ENCODE assay signal across 8 mouse cellular contexts in genomic region chr13:21918570-21919419, GRCm38 (mm10). TPM values are rescaled to one million over a fixed set of nuclear protein-coding genes. Genes with fewer than 3 reads are reported as not detected.
DNase-seq lines count a peak whose midpoint lies in the region; ATAC-seq and TF ChIP-seq lines count a peak whose summit lies in the region.

No protein-coding gene starts in this region.

- WGBS in forebrain, embryonic 15.5 days: 1% methylated on average over 38 of the region's 38 CpGs
- WGBS in hindbrain, embryonic 13.5 days: under 1% methylated on average over 38 of the region's 38 CpGs
- WGBS in limb, embryonic 15.5 days: 2% methylated on average over 38 of the region's 38 CpGs
- under 1% methylated on average over 38 of the region's 38 CpGs for WGBS in midbrain, embryonic 14.5 days
- WGBS in stomach, postnatal 0 days: 5% methylated on average over 38 of the region's 38 CpGs

- peak; percentile 20 to 34 for DNase-seq in cerebellum, postnatal 25 days
- no peak for DNase-seq in cerebellum, adult 11 months
- DNase-seq in adrenal gland, postnatal 25 days: peak; percentile 54
- DNase-seq in midbrain, embryonic 14.5 days: peak; percentile 66
- peak; percentile 61 for DNase-seq in stomach, postnatal 0 days (ENCODE audit: low spot score)

- peak overlapping the region; percentile 36 for H3K4me3 ChIP-seq in forebrain, embryonic 15.5 days
- H3K4me3 ChIP-seq in hindbrain, embryonic 13.5 days: peak overlapping the region; percentile 37
- H3K4me3 ChIP-seq in limb, embryonic 15.5 days: peak overlapping the region; percentile 46
- peak overlapping the region; percentile 27 for H3K4me3 ChIP-seq in midbrain, embryonic 14.5 days (replicated peaks; ENCODE audit: low read depth, low read length)
- peak overlapping the region; percentile 41 for H3K4me3 ChIP-seq in stomach, postnatal 0 days (ENCODE audit: low read depth, low read length)

- no peaks in the 10 kb centered on the region for H3K36me3 ChIP-seq in forebrain, embryonic 15.5 days
- H3K36me3 ChIP-seq in hindbrain, embryonic 13.5 days: no peaks in the 10 kb centered on the region
- no peaks in the 10 kb centered on the region for H3K36me3 ChIP-seq in limb, embryonic 15.5 days
- H3K36me3 ChIP-seq in midbrain, embryonic 14.5 days (ENCODE audit: control insufficient read depth, insufficient read depth, low read length): no peaks in the 10 kb centered on the region
- no peaks in the 10 kb centered on the region for H3K36me3 ChIP-seq in stomach, postnatal 0 days (ENCODE audit: control insufficient read depth, insufficient read depth, low read length)

- H3K4me2 ChIP-seq in forebrain, embryonic 15.5 days (replicated peaks): peak overlapping the region; percentile 54
- H3K4me2 ChIP-seq in hindbrain, embryonic 13.5 days: peak overlapping the region; percentile 56
- peak overlapping the region; percentile 68 for H3K4me2 ChIP-seq in limb, embryonic 15.5 days
- peak overlapping the region; percentile 48 for H3K4me2 ChIP-seq in midbrain, embryonic 14.5 days (ENCODE audit: low read length)
- H3K4me2 ChIP-seq in stomach, postnatal 0 days (replicated peaks; ENCODE audit: low read depth): peak overlapping the region; percentile 56

- H3K27me3 ChIP-seq in forebrain, embryonic 15.5 days: peaks cover 52% of the 10 kb centered on the region
- peaks cover 88% of the 10 kb centered on the region for H3K27me3 ChIP-seq in hindbrain, embryonic 13.5 days
- peaks cover 16% of the 10 kb centered on the region for H3K27me3 ChIP-seq in limb, embryonic 15.5 days
- peaks cover 58% of the 10 kb centered on the region for H3K27me3 ChIP-seq in midbrain, embryonic 14.5 days (ENCODE audit: control insufficient read depth, insufficient read depth, low read length)
- no peaks in the 10 kb centered on the region for H3K27me3 ChIP-seq in stomach, postnatal 0 days (ENCODE audit: control insufficient read depth, insufficient read depth, low read length)

- ATAC-seq in forebrain, embryonic 15.5 days (replicated peaks): no peak; the same call in 1 of the 2 replicates
- ATAC-seq in hindbrain, embryonic 13.5 days (ENCODE audit: low FRiP score): peak; percentile 61; the same call in 1 of the 2 replicates
- peak; percentile 84 for ATAC-seq in limb, embryonic 15.5 days (ENCODE audit: insufficient number of reproducible peaks, low FRiP score, low TSS enrichment, low read depth)
- 0 out of 2 replicates have a peak, but pooled peaks have one; percentile 46 for ATAC-seq in midbrain, embryonic 14.5 days (ENCODE audit: low FRiP score, low TSS enrichment)
- peak; percentile 66 for ATAC-seq in stomach, postnatal 0 days (ENCODE audit: low FRiP score, low TSS enrichment)

- TF ChIP-seq EP300 in stomach, postnatal 0 days (optimal IDR thresholded peaks at IDR 0.05): no peak

- no peak overlapping the region for H3K27ac ChIP-seq in forebrain, embryonic 15.5 days (replicated peaks)
- H3K27ac ChIP-seq in hindbrain, embryonic 13.5 days: no peak overlapping the region
- H3K27ac ChIP-seq in limb, embryonic 15.5 days: no peak overlapping the region
- no peak overlapping the region for H3K27ac ChIP-seq in midbrain, embryonic 14.5 days (replicated peaks; ENCODE audit: low read depth, low read length)
- H3K27ac ChIP-seq in stomach, postnatal 0 days (replicated peaks): no peak overlapping the region

- no peaks in the 10 kb centered on the region for H3K9me3 ChIP-seq in forebrain, embryonic 15.5 days
- H3K9me3 ChIP-seq in hindbrain, embryonic 13.5 days: no peaks in the 10 kb centered on the region
- H3K9me3 ChIP-seq in limb, embryonic 15.5 days: no peaks in the 10 kb centered on the region
- no peaks in the 10 kb centered on the region for H3K9me3 ChIP-seq in midbrain, embryonic 14.5 days (ENCODE audit: control insufficient read depth, low read length)
- H3K9me3 ChIP-seq in stomach, postnatal 0 days (ENCODE audit: control insufficient read depth, low read length): no peaks in the 10 kb centered on the region

- TF ChIP-seq CTCF in stomach, postnatal 0 days (IDR thresholded peaks at IDR 0.05; ENCODE audit: low read depth): no peak

- H3K4me1 ChIP-seq in forebrain, embryonic 15.5 days: peaks cover 11% of the 10 kb centered on the region; the same call in 1 of the 2 replicates
- peaks cover 11% of the 10 kb centered on the region for H3K4me1 ChIP-seq in hindbrain, embryonic 13.5 days (replicated peaks)
- H3K4me1 ChIP-seq in limb, embryonic 15.5 days: no peaks in the 10 kb centered on the region; the same call in 1 of the 2 replicates
- 0 out of 2 replicates have a peak, but pooled peaks cover 5% of the 10 kb centered on the region for H3K4me1 ChIP-seq in midbrain, embryonic 14.5 days (ENCODE audit: control insufficient read depth, insufficient read depth, low read length)
- 0 out of 2 replicates have a peak, but pooled peaks cover 2% of the 10 kb centered on the region for H3K4me1 ChIP-seq in stomach, postnatal 0 days (replicated peaks; ENCODE audit: control insufficient read depth, insufficient read depth)

- H3K9ac ChIP-seq in forebrain, embryonic 15.5 days (replicated peaks): 0 out of 2 replicates have a peak overlapping the region, but pooled peaks have one; percentile 6
- H3K9ac ChIP-seq in hindbrain, embryonic 13.5 days: peak overlapping the region; percentile 46; the same call in 1 of the 2 replicates
- 0 out of 2 replicates have a peak overlapping the region, but pooled peaks have one; percentile 20 for H3K9ac ChIP-seq in limb, embryonic 15.5 days
- no peak overlapping the region for H3K9ac ChIP-seq in midbrain, embryonic 14.5 days (replicated peaks; ENCODE audit: low read length)
- H3K9ac ChIP-seq in stomach, postnatal 0 days (ENCODE audit: low read length): peak overlapping the region; percentile 14

RNA-seq across cellular contexts. Expression of gene Zfp184, which starts 26.1 kb away (rescaled TPM):
- 2.0 and 2.1 TPM in 2 replicates for total RNA-seq in adrenal gland, postnatal 25 days (2021)
- 23.6 and 24.7 TPM in 2 replicates for polyA plus RNA-seq in forebrain, embryonic 15.5 days (2015; fragmentation: Nextera tagmentation; extraction: Ambion mirVana)
- 16.8 and 19.9 TPM in 2 replicates for polyA plus RNA-seq in hindbrain, embryonic 13.5 days (2015; fragmentation: Nextera tagmentation; extraction: Ambion mirVana)
- 7.8 and 8.8 TPM in 2 replicates for polyA plus RNA-seq in limb, embryonic 15.5 days (2015; fragmentation: Nextera tagmentation; extraction: Ambion mirVana)
- 16.8 and 18.2 TPM in 2 replicates for polyA plus RNA-seq in midbrain, embryonic 14.5 days (2014; fragmentation: Nextera tagmentation; extraction: Ambion mirVana)
- polyA plus RNA-seq in stomach, postnatal 0 days (2015; fragmentation: Nextera tagmentation; extraction: Ambion mirVana): 1.4 and 1.6 TPM in 2 replicates
